Mouse (Mus musculus): ENCODE data around the gene Traf3.

- TF ChIP-seq CTCF (IDR thresholded peaks at IDR 0.05; ENCODE audit: insufficient read depth, low read depth, low read length), result no peak
- TF ChIP-seq POLR2A (IDR thresholded peaks at IDR 0.05; ENCODE audit: insufficient read depth, low read depth, low read length), result no peak
Observed at GRCm38 (mm10) chr12:111161943-111162311, 4.2 kb upstream of the Traf3 start.

All from olfactory bulb, adult 2 months (tissue).